Mouse (Mus musculus): Measurements from ENCODE around the gene Med13l. TPM values are rescaled to one million over a fixed set of nuclear protein-coding genes. Genes with fewer than 3 reads are reported as not detected.

Gene Med13l
- polyA plus RNA-seq (2012; rRNA removed) = 14.9 and 18.9 TPM in 2 replicates

DNA sequence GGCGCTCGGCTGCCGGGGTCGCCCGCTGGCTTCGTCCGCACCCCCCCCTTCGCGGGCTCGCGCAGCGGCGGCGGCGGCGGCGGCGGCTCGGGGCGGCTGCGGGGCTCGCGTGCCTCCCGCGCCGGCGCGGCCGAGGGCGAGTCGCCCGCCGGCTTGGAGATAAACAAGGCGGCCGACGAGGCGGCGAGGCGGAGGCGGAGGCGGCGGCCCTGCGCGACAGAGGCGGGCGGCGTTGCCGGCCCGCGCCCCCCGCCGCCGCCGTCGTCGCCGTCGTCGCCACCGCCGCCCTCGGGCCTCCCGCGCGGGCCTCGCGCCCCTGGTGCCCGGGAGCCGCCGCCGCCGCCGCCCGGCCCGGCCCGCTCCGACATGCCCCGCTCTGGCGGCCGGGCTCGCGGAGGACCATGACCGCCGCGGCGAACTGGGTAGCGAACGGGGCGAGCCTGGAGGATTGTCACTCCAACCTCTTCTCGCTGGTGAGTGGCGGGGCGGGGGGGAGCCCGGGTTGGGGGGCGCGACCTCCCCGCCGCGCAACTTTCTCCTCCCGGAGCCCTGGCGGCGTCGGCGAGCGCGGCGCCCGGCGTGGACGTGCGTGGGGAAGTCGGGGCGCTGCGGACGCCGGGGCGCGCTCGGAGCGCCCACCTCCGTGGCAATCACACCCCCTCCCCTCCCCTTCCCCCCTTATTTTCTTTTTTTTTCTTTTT lies at the start of gene Med13l:
TSS of gene Med13l (plus strand) at position 295 of the 701 bp plus-strand sequence.

